Mouse (Mus musculus) gastrocnemius, adult 2 months (tissue): ENCODE measurements around the gene Svop. TPM values are rescaled to one million over a fixed set of nuclear protein-coding genes. Genes with fewer than 3 reads are reported as not detected.

Source experiments
- DNase-seq: peaks from one replicate; pipeline ENCODE4 v3.0.0; 2022
- H3K27ac ChIP-seq: fragments of 200-600 bp; 2 replicates; pipeline ENCODE4 v1.8.1; 2022; ENCODE audit warnings: mild to moderate bottlenecking
- H3K4me3 ChIP-seq: fragments of 200-600 bp; 2 replicates; pipeline ENCODE4 v1.8.1; 2022; ENCODE audit warnings: mild to moderate bottlenecking, moderate library complexity
- CTCF ChIP-seq: fragments of 200-600 bp; IDR thresholded peaks from 2 replicates; pipeline ENCODE4 v1.8.1; 2022; ENCODE audit warnings: antibody characterized with exemption, mild to moderate bottlenecking, moderate library complexity
- intact Hi-C: fragments of 180-260 bp; cut with DNase I; formaldehyde crosslinking; loops from one replicate; pipeline ENCODE4 v1.15.1; 2025
- total RNA-seq, 2 experiments: library from RNA; stranded (reverse); gene quantifications; 2 replicates each; pipeline ENCODE4 v1.2.3; 2021

Gene Svop
- total RNA-seq, 2 experiments from 2014 or later, result not detected

GRCm38 (mm10) chr5:114061675-114062074, 29.7 kb downstream of the Svop start:
- H3K4me3 ChIP-seq, result no peak overlapping the region
- intact Hi-C loops, result no loop called here
- no peak overlapping the region for H3K27ac ChIP-seq
- no peak for TF ChIP-seq CTCF
- DNase-seq, result no peak

DNA sequence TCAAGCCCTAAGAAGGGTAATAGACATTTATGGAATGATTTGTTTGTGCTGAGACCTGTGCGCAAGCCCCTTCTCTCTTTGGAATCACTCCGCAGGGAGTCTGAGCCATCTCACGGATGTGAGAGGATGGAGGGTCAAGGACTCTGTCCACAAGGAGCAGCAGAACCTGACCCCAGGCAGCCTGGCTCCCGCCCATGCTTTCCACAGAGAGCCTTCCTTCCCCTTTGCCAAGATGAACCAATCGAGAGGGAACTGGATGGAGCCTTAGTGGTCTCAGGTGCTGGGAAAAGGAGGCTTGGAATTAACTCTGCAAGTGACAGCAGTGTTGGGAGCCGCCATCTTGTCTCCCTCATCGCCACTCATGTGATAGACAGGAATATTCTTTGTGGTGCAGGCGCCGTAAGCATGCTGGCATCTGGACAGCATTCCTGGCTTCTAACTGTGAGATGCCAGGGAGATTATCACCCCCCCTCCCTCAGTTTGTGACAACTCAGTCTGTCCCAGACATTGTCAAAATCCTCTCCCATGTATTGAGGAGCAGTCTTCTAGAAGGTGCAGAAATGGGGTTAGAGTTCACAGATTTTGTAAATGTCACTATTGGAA, 34.1 kb downstream of the Svop start:
- Histone ChIP-seq H3K4me3 (no peak overlapping the region), H3K27ac (no peak overlapping the region)
- DNase-seq, result no peak
- TF ChIP-seq CTCF, result no peak
- intact Hi-C loops, result no loop called here

DNA sequence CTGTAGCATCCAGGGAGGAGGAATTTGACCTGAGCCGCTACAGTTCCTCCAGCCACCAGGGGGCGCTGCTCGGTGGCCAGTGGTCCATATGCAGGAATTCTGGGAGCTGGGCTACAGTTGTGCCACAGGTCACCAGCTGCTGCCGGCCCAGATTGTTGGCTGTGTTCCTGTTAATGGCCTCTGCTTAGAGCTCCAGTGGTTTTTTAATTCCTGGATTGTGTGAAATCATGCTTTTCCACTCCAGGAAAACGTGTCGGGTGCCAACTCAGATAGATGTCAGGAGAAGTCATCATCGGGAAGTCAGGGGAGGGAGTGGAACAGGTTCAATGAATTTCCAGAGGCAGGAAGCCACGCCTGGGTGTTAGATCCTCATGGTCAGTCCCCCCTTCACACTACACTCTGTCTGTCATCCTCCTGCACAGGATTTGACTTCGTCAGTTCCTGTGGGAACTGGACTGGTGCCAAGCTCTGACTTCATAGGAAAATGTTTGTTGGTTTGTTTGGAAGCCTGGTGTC, 39.1 kb downstream of the Svop start:
- TF ChIP-seq CTCF, result peak; percentile 90
- DNase-seq, result peak; percentile 82
- Histone ChIP-seq H3K27ac (peak overlapping the region; percentile 66), H3K4me3 (peak overlapping the region; percentile 51)
- intact Hi-C loops, result loop anchor here (5.0 kb wide), 2 partner anchors 75 to 255 kb away; partner anchors contain the start of gene Alkbh2

- no peak for DNase-seq
- Histone ChIP-seq H3K4me3 (no peak overlapping the region), H3K27ac (no peak overlapping the region)
- intact Hi-C loops, result loop anchor here (5.0 kb wide), 2 partner anchors 92 to 192 kb away; no protein-coding TSS in a partner anchor
- no peak for TF ChIP-seq CTCF
Observed at GRCm38 (mm10) chr5:114048731-114049308, 42.5 kb downstream of the Svop start.

- Histone ChIP-seq H3K27ac (no peak overlapping the region), H3K4me3 (no peak overlapping the region)
- no peak for DNase-seq
- intact Hi-C loops, result loop anchor here (5.0 kb wide), 2 partner anchors 90 to 190 kb away; no protein-coding TSS in a partner anchor
- peak; percentile 53 for TF ChIP-seq CTCF
Observed at GRCm38 (mm10) chr5:114047182-114047581, 44.2 kb downstream of the Svop start.

DNA sequence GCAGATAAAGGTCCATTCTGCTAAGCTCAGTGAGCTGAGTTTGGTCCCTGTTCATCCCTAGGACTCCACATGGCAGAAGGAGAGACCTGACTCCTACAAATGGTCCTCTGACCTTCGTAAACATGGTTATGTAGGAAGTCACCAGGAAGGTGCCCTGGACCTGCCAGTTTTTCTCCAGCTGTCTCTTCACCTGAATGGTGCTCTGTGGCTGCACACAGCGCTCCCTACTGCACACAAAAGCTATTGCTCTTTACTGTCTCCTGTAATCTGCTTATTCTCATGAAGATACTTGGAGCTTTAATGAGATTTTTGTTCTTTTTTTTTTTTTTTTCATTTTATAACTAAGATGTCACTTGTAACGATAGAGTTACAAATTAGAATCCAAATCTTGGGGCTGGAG, 44.8 kb downstream of the Svop start:
- intact Hi-C loops, result loop anchor here (5.0 kb wide), 2 partner anchors 89 to 189 kb away; no protein-coding TSS in a partner anchor
- DNase-seq, result no peak

DNA sequence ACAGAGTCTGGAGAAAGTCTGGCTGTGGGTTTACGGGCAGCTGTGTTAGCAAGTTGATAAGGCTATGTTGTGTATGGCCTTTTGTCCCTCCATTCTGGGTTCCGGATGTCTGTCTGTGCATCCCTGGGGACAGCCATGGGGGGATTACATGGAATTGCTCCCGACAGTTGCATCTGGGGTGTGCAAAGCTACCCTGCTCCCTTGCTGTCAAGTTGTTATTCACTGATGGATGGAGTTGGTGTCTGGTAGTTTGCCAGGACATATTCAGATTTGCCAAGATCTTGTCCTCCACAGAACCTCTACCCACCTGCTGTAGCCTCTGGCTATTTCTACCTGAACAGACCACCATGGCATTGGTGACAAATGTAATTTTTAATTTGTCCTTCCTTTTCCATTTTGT, 45.2 kb downstream of the Svop start:
- H3K27ac ChIP-seq, result no peak overlapping the region
- DNase-seq, result no peak
- intact Hi-C loops, result loop anchor here (5.0 kb wide), 2 partner anchors 89 to 189 kb away; no protein-coding TSS in a partner anchor
- no peak overlapping the region for H3K4me3 ChIP-seq
- no peak for TF ChIP-seq CTCF

More for the DNA sequence above, 44.8 kb downstream of the Svop start:
- no peak overlapping the region for H3K4me3 ChIP-seq
- peak; percentile 26; the same call in 1 of the 2 replicates for TF ChIP-seq CTCF
- no peak overlapping the region for H3K27ac ChIP-seq

- intact Hi-C loops, result loop anchor here (5.0 kb wide), 2 partner anchors 88 to 188 kb away; no protein-coding TSS in a partner anchor
- TF ChIP-seq CTCF, result peak; percentile 55
- no peak for DNase-seq
- H3K4me3 ChIP-seq, result no peak overlapping the region
- no peak overlapping the region for H3K27ac ChIP-seq
Observed at GRCm38 (mm10) chr5:114045134-114045533, 46.2 kb downstream of the Svop start.

- intact Hi-C loops, result no loop called here
- TF ChIP-seq CTCF, result no peak
- DNase-seq, result no peak
- no peak overlapping the region for H3K4me3 ChIP-seq
- H3K27ac ChIP-seq, result no peak overlapping the region
Observed at GRCm38 (mm10) chr5:114043800-114044199, 47.6 kb downstream of the Svop start.

- no peak for TF ChIP-seq CTCF
- Histone ChIP-seq H3K27ac (no peak overlapping the region), H3K4me3 (no peak overlapping the region)
- intact Hi-C loops, result no loop called here
- peak; percentile 35 for DNase-seq
Observed at GRCm38 (mm10) chr5:114041327-114041930, 49.9 kb downstream of the Svop start.

- intact Hi-C loops, result no loop called here
- H3K27ac ChIP-seq, result no peak overlapping the region
- H3K4me3 ChIP-seq, result no peak overlapping the region
- no peak for TF ChIP-seq CTCF
- peak; percentile 4 for DNase-seq
Observed at GRCm38 (mm10) chr5:114040911-114041310, 50.5 kb downstream of the Svop start.

- H3K27ac ChIP-seq, result no peak overlapping the region
- no peak for TF ChIP-seq CTCF
- DNase-seq, result no peak
- H3K4me3 ChIP-seq, result no peak overlapping the region
- intact Hi-C loops, result no loop called here
Observed at GRCm38 (mm10) chr5:114040508-114040907, 50.9 kb downstream of the Svop start.

- no peak for TF ChIP-seq CTCF
- intact Hi-C loops, result no loop called here
- no peak overlapping the region for H3K4me3 ChIP-seq
- DNase-seq, result no peak
- H3K27ac ChIP-seq, result no peak overlapping the region
Observed at GRCm38 (mm10) chr5:114035111-114035510, 56.3 kb downstream of the Svop start.
